7 mouse cellular contexts compared by ENCODE assay signal in the genomic region with DNA sequence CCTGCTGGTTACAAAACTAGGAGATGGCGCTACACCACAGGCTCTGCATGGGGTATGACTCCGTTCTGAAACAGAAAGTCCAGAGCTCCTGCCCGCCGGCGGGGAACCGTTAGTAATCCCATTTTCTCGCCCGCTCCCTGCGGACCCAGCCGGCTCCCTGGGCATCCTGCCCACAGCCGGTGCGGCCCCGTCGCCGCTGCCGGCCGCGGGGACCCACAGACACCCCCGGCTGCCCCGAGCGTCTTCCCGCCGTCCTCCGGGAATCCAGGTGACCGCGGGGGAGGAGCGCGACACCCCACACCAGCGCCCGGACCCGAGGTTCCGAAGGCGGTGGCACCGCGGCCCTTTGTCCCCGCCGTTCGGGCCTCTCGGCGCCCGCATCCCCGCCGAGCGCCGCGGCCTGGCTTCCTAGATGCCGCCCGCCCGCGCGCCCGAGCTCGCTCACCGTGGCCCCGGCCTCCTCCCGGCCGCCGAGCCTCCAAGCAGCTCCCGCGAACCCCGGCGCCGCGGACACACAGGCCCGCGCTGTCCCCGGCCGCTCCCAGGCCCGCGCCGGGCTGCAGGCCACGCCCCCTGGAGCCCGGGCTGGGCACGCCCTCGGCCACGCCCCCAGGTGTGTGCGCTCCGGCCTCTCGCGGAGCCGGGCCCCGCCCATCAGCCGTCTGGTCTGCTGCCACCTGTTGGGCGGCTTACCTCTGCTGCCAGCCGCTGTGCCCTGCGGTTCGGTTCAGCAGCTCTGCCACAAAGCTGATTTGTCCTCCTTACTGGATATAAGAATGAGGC. TPM values are rescaled to one million over a fixed set of nuclear protein-coding genes. Genes with fewer than 3 reads are reported as not detected.
DNase-seq lines count a peak whose midpoint lies in the region; ATAC-seq lines count a peak whose summit lies in the region.

TSS of gene Twsg1 (minus strand) at position 605 of the 783 bp plus-strand sequence.

- H3K4me1 ChIP-seq in embryonic facial prominence, embryonic 10.5 days: peaks cover 13% of the 10 kb centered on the region
- peaks cover 9% of the 10 kb centered on the region for H3K4me1 ChIP-seq in limb, embryonic 10.5 days
- peaks cover 14% of the 10 kb centered on the region for H3K4me1 ChIP-seq in midbrain, embryonic 13.5 days (replicated peaks)

- peak; percentile 95 for ATAC-seq in granulocyte monocyte progenitor cell, adult 5-6 weeks (replicated peaks; ENCODE audit: poor library complexity, severe bottlenecking)
- ATAC-seq in midbrain, embryonic 13.5 days: peak; percentile 98

- DNase-seq in adrenal gland, postnatal 10 days: peak; percentile 99
- DNase-seq in embryonic facial prominence, embryonic 10.5 days (ENCODE audit: low spot score): peak; percentile 94
- DNase-seq in kidney, adult 11 months: peak; percentile 93
- peak; percentile 97 for DNase-seq in limb, embryonic 10.5 days (ENCODE audit: low spot score)
- DNase-seq in spleen, adult 12 weeks (ENCODE audit: low spot score): peak; percentile 97

- peak within 1 kb of the TSS; percentile 65 for H3K4me2 ChIP-seq in midbrain, embryonic 13.5 days (replicated peaks)

- no peaks in the 10 kb centered on the region for H3K27me3 ChIP-seq in embryonic facial prominence, embryonic 10.5 days (replicated peaks; ENCODE audit: low read depth, poor library complexity, severe bottlenecking)
- no peaks in the 10 kb centered on the region for H3K27me3 ChIP-seq in limb, embryonic 10.5 days (ENCODE audit: low read depth, poor library complexity, severe bottlenecking)
- no peaks in the 10 kb centered on the region for H3K27me3 ChIP-seq in midbrain, embryonic 13.5 days

- under 1% methylated on average over 87 of the region's 87 CpGs for WGBS in embryonic facial prominence, embryonic 10.5 days
- under 1% methylated on average over 82 of the region's 87 CpGs for WGBS in limb, embryonic 10.5 days
- WGBS in midbrain, embryonic 13.5 days: under 1% methylated on average over 87 of the region's 87 CpGs

- H3K27ac ChIP-seq in embryonic facial prominence, embryonic 10.5 days (replicated peaks): peak within 1 kb of the TSS; percentile 96
- H3K27ac ChIP-seq in limb, embryonic 10.5 days: peak within 1 kb of the TSS; percentile 97
- H3K27ac ChIP-seq in midbrain, embryonic 13.5 days: peak within 1 kb of the TSS; percentile 89

- no peaks in the 10 kb centered on the region for H3K9me3 ChIP-seq in embryonic facial prominence, embryonic 10.5 days
- H3K9me3 ChIP-seq in limb, embryonic 10.5 days (replicated peaks): no peaks in the 10 kb centered on the region
- no peaks in the 10 kb centered on the region for H3K9me3 ChIP-seq in midbrain, embryonic 13.5 days

- H3K9ac ChIP-seq in midbrain, embryonic 13.5 days (replicated peaks): peak within 1 kb of the TSS; percentile 96

- H3K4me3 ChIP-seq in embryonic facial prominence, embryonic 10.5 days: peak within 1 kb of the TSS; percentile 97
- peak within 1 kb of the TSS; percentile 92 for H3K4me3 ChIP-seq in limb, embryonic 10.5 days
- peak within 1 kb of the TSS; percentile 91 for H3K4me3 ChIP-seq in midbrain, embryonic 13.5 days (replicated peaks)

- peaks cover 35% of the 10 kb centered on the region for H3K36me3 ChIP-seq in embryonic facial prominence, embryonic 10.5 days (replicated peaks)
- H3K36me3 ChIP-seq in limb, embryonic 10.5 days: peaks cover 35% of the 10 kb centered on the region
- peaks cover 25% of the 10 kb centered on the region for H3K36me3 ChIP-seq in midbrain, embryonic 13.5 days

RNA-seq across cellular contexts. Expression of gene Twsg1, which starts in this region (rescaled TPM):
- 10 to 100 TPM; 63.3 to 70.0 TPM for total RNA-seq in adrenal gland, postnatal 10 days (2021)
- polyA plus RNA-seq in embryonic facial prominence, embryonic 10.5 days (2016; fragmentation: Nextera tagmentation; extraction: Ambion mirVana): 88.5 and 90.7 TPM in 2 replicates
- total RNA-seq in granulocyte monocyte progenitor cell, adult 5-6 weeks (2014; fragmentation: Nextera tagmentation): 13.2 and 28.0 TPM in 2 replicates
- total RNA-seq in granulocyte monocyte progenitor cell, adult 5-6 weeks (2017): 10.5 and 10.8 TPM in 2 replicates
- 83.6 and 109 TPM in 2 replicates for polyA plus RNA-seq in limb, embryonic 10.5 days (2016; fragmentation: Nextera tagmentation; extraction: Ambion mirVana)
- polyA plus RNA-seq in midbrain, embryonic 13.5 days (2015; fragmentation: Nextera tagmentation; extraction: Ambion mirVana): 66.5 and 70.2 TPM in 2 replicates

Comparison
In these comparisons a context has a peak if more than half of its experiments do, and no peak if none do; other contexts are left out.
1. Peak in every context shown above with its lines: DNase-seq, ATAC-seq, H3K4me3 ChIP-seq and H3K27ac ChIP-seq.